Mouse (Mus musculus) stomach, embryonic 14.5 days (tissue): ENCODE measurements around the gene Zfp423. TPM values are rescaled to one million over a fixed set of nuclear protein-coding genes. Genes with fewer than 3 reads are reported as not detected.

Experiments used
- ATAC-seq: fragments of 200-750 bp; cut with Nextera tagmentation; 2 replicates; pipeline ENCODE4 v1.8.0; 2017; ENCODE audit warnings: low read depth, moderate TSS enrichment; ENCODE audit not compliant: insufficient number of reproducible peaks, insufficient read depth, low FRiP score
- H3K27ac ChIP-seq: fragments of 300-500 bp; sonication (generic); 2 replicates; pipeline ENCODE4 v1.5.1; 2014; ENCODE audit warnings: mild to moderate bottlenecking, low read length, moderate library complexity, mixed read lengths
- H3K27me3 ChIP-seq: fragments of 300-500 bp; sonication (generic); 2 replicates; pipeline ENCODE4 v1.6.1; 2014; ENCODE audit warnings: low read length, control low read depth, mixed read lengths; ENCODE audit not compliant: control insufficient read depth, insufficient read depth
- H3K36me3 ChIP-seq: fragments of 300-500 bp; sonication (generic); 2 replicates; pipeline ENCODE4 v1.6.1; 2014; ENCODE audit warnings: mild to moderate bottlenecking, control low read depth, low read length, moderate library complexity, mixed read lengths; ENCODE audit not compliant: control insufficient read depth, insufficient read depth
- H3K4me1 ChIP-seq: fragments of 300-500 bp; sonication (generic); 2 replicates; pipeline ENCODE4 v1.6.1; 2014; ENCODE audit warnings: low read length, control low read depth, mixed read lengths; ENCODE audit not compliant: control insufficient read depth, insufficient read depth
- H3K4me2 ChIP-seq: fragments of 300-500 bp; sonication (generic); replicated peaks from 2 replicates; pipeline ENCODE4 v1.6.1; 2014; ENCODE audit warnings: low read depth, low read length, control low read depth
- H3K4me3 ChIP-seq: fragments of 300-500 bp; sonication (generic); 2 replicates; pipeline ENCODE4 v1.5.1; 2014; ENCODE audit warnings: low read depth, low read length, control low read depth
- H3K9ac ChIP-seq: fragments of 300-500 bp; sonication (generic); replicated peaks from 2 replicates; pipeline ENCODE4 v1.6.1; 2014; ENCODE audit warnings: low read depth, mild to moderate bottlenecking, control low read depth, low read length, moderate library complexity, mixed read lengths
- H3K9me3 ChIP-seq: fragments of 300-500 bp; sonication (generic); 2 replicates; pipeline ENCODE4 v1.6.1; 2016; ENCODE audit warnings: low read depth, low read length, control low read depth; ENCODE audit not compliant: control insufficient read depth
- WGBS: fragments of 180-500 bp; shearing (Covaris S2); extraction: QIAGEN DNeasy Blood & Tissue Kit; methylation state at CpG from one replicate; pipeline ENCODE4 v1.1.7; 2014; 5-methylcytosine and 5-hydroxymethylcytosine counted together
- polyA plus RNA-seq: library from polyadenylated mRNA; unstranded; fragments of >200 nt; fragmentation: Nextera tagmentation; extraction: Ambion mirVana; gene quantifications from 2 replicates; pipeline ENCODE4 v1.2.1, GENCODE M21; 2014

Gene Zfp423
- polyA plus RNA-seq, 1 experiment from 2014 or later, result 13.6 TPM

DNA sequence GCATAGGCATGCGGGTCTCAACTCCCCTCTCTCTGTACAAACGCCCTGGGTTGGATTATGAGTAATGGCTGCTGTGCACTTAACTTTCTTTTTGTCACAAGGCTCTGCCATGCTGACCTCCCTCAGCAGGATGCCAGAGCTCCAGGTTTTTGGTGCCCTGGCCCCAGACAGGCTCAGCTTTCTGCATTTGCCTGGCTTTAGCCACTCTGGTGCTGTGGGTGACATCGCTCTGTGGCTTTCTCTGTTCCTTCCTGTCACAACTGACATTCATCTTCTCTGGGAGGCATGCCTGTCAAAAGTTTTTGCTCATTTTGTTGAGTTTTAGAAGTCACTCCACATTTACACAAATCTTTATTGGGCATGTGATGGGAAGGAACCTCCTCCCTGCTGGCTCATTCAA lies 277.3 kb downstream of the Zfp423 start:
- Histone ChIP-seq H3K9ac (no peak overlapping the region), H3K27me3 (no peaks in the 10 kb centered on the region), H3K36me3 (0 out of 2 replicates have a peak, but pooled peaks cover 8% of the 10 kb centered on the region), H3K9me3 (no peaks in the 10 kb centered on the region), H3K4me2 (no peak overlapping the region), H3K27ac (no peak overlapping the region), H3K4me1 (no peaks in the 10 kb centered on the region; the same call in 1 of the 2 replicates), H3K4me3 (no peak overlapping the region)
- no peak for ATAC-seq
- WGBS, result 83% methylated on average over 3 of the region's 3 CpGs

DNA sequence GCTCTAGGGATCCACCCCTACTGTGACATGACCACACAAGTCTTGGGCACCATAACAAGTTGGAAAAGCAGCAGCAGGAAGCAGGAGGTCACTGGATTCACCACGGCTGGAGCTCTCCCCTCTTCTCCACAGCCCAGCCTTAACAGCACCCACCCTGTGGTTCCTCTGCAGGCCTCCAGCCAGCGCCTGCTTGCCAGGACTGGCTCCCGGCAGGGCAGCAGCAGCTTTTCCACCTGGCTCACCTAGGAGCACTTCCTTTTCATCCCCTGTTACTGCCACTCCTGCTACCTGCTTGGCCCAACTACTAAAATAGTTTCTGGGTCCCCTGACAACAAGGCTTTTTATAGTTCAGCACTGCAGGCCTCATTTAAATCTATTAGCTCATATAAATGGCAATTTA lies 279.4 kb downstream of the Zfp423 start:
- H3K27ac ChIP-seq, result no peak overlapping the region
- 0 out of 2 replicates have a peak, but pooled peaks cover 2% of the 10 kb centered on the region for H3K36me3 ChIP-seq
- no peak overlapping the region for H3K4me3 ChIP-seq
- H3K4me2 ChIP-seq, result no peak overlapping the region
- WGBS, result 64% methylated on average over 3 of the region's 3 CpGs
- no peaks in the 10 kb centered on the region for H3K27me3 ChIP-seq
- no peaks in the 10 kb centered on the region for H3K9me3 ChIP-seq
- no peak overlapping the region for H3K9ac ChIP-seq
- H3K4me1 ChIP-seq, result no peaks in the 10 kb centered on the region
- ATAC-seq, result no peak

DNA sequence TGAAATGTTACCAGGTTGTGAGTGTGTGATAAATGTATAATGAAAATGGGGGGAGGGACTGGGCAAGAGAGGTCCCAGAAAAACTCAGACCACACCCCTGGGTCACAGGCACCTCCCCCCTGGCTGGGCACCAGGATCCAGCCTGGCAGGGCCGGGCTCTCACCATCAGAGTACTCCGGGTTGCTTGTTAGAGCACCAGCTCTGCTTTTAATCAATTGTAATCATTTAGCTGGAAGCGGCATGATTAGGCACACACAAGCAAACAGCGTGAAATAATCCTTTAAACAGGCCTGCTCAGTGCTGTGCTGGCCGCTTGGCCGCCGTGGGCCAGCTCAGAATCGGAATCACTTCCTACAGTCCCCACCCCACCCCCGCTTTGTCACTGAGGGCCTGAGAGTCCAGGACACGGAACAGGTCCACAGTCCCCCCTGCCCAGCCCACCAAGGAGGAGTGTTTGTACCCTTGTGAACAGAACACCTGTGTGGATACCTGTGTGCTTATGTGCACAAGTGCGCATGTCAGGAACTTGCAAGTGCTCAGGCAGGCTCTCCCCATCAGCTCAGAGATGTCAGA lies 279.9 kb downstream of the Zfp423 start:
- Histone ChIP-seq H3K9me3 (no peaks in the 10 kb centered on the region), H3K4me1 (no peaks in the 10 kb centered on the region), H3K4me2 (no peak overlapping the region), H3K27ac (no peak overlapping the region), H3K27me3 (no peaks in the 10 kb centered on the region), H3K9ac (no peak overlapping the region), H3K4me3 (no peak overlapping the region), H3K36me3 (0 out of 2 replicates have a peak, but pooled peaks cover 2% of the 10 kb centered on the region)
- 89% methylated on average over 11 of the region's 11 CpGs for WGBS
- ATAC-seq, result no peak

DNA sequence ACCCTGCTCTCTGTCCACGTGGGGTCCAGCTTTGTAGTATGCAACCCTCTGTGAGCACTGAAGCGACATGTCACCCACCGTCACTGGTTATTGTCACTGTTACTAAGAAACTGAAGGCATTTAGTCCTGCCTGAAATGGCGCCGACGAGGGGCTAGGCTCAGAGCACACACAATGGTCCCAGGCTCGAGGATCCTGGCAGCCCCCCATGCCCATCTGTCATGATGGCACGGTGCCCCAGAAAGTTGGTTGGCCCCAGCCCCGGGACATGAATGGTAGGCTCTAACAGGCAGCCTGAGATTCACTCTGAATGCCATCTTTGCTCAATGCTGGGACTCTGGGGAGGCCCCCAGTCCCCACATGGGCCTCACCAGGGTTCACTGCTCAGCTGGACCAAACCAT lies 284.0 kb downstream of the Zfp423 start:
- Histone ChIP-seq H3K27ac (no peak overlapping the region), H3K4me2 (no peak overlapping the region), H3K9me3 (no peaks in the 10 kb centered on the region), H3K4me1 (no peaks in the 10 kb centered on the region), H3K9ac (no peak overlapping the region), H3K36me3 (no peaks in the 10 kb centered on the region), H3K4me3 (no peak overlapping the region), H3K27me3 (no peaks in the 10 kb centered on the region)
- 92% methylated on average over 9 of the region's 9 CpGs for WGBS
- no peak for ATAC-seq

DNA sequence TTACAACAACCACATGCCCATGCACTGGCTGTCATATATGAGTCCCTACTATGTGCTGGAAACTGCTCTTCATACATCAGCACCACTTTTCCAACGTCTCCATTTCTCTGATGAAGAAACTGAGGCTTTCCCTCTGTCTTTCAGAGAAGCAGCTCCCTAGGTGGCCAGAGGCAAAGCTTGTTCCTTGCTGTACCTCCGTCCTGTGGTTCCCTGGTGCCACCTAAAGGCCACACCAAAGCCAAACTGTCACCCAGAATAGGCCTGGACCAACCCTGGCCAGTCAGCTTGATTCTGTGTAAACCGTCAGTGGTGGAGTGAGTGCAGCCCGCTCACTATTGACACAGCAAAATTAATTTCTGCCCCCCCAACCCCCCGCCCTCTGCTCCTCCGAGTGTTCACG lies 285.2 kb downstream of the Zfp423 start:
- ATAC-seq, result 0 out of 2 replicates have a peak, but pooled peaks have one; percentile 37
- WGBS, result 57% methylated on average over 7 of the region's 7 CpGs
- H3K9me3 ChIP-seq, result no peaks in the 10 kb centered on the region
- H3K9ac ChIP-seq, result no peak overlapping the region
- H3K4me3 ChIP-seq, result no peak overlapping the region
- no peaks in the 10 kb centered on the region for H3K27me3 ChIP-seq
- H3K27ac ChIP-seq, result no peak overlapping the region
- no peaks in the 10 kb centered on the region for H3K4me1 ChIP-seq
- no peaks in the 10 kb centered on the region for H3K36me3 ChIP-seq
- no peak overlapping the region for H3K4me2 ChIP-seq

DNA sequence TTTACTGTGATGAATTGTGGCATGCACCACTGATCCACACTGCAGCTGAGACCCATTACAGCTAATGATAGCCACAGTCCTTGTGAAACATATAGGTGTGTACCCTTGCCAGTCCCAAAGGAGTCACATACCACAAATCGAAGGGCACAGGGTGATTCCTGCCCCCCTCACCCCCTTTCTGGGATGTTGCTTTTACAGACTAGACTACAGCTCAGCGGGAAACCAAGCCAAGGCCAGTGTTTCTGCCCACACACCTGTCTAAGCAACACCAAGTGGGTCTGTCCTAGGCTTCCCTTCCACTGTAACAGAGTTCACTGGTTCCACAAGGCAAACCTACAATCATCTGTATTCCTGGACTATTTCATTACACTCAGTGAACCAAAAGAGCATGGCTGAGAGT lies 287.2 kb downstream of the Zfp423 start:
- no peak overlapping the region for H3K9ac ChIP-seq
- no peaks in the 10 kb centered on the region for H3K27me3 ChIP-seq

DNA sequence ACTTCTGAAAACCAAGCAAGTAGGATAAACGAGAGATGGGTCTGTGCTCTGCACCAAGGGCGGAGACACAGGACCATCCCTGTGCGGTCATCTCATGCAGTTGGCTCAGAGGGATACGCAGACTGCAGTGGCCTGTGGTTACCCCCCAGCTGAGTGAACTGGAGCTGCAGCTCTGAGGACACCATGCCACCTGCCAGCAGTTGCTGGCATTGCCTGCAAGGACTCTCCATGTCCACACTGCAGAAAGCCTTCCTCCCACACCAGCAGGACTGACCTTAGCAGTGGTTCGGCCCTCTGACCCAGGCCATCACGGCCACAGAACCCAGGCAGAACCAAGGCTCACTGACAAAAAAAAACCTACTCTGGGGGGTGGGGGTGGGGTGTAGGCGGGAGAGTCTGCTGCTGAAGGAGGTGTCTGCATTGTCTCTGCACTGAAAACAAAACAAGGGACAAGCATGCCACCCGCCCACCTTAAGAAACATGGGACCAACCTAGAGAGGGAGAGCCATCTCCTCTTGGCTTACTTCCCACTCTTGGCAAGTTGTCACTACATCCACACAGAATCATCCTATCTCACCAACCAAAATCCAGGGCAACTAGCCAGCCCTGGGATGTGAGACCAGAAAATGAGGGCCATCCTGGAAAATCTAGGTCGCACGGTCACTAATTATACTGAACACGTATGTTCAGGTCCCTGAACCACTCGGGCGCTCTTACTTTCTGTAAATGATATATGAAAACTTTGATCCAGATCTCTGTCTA lies 288.0 kb downstream of the Zfp423 start:
- Histone ChIP-seq H3K4me1 (no peaks in the 10 kb centered on the region), H3K4me3 (no peak overlapping the region), H3K9ac (no peak overlapping the region), H3K4me2 (no peak overlapping the region), H3K36me3 (no peaks in the 10 kb centered on the region), H3K27me3 (no peaks in the 10 kb centered on the region), H3K27ac (no peak overlapping the region), H3K9me3 (no peaks in the 10 kb centered on the region)
- ATAC-seq, result no peak
- WGBS, result 89% methylated on average over 13 of the region's 13 CpGs

More for the DNA sequence above, 287.2 kb downstream of the Zfp423 start:
- Histone ChIP-seq H3K4me1 (no peaks in the 10 kb centered on the region), H3K9me3 (no peaks in the 10 kb centered on the region), H3K4me3 (no peak overlapping the region), H3K4me2 (no peak overlapping the region), H3K36me3 (no peaks in the 10 kb centered on the region), H3K27ac (no peak overlapping the region)
- WGBS, result 88% methylated on average over 2 of the region's 2 CpGs
- no peak for ATAC-seq

DNA sequence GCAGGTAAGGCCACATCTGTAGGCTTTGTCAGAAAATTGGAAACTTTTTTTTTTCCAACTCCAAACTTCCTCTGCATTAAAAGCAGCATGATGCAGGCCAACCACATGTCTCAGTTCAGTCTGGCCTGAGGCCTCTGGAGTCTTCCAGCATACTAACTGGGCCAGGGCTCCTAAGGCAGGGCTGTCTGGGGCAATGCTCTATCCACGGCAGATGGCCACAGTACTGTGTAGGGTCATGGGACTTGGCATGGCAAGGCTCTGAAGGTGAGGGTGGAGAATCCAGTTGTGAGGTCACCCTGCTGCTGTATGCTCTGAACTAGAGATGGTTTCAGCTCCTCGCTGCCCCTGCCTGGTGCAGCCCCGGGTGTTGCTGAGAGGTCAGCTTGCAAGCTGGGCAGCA lies 289.2 kb downstream of the Zfp423 start:
- no peaks in the 10 kb centered on the region for H3K36me3 ChIP-seq
- H3K4me3 ChIP-seq, result no peak overlapping the region
- H3K9ac ChIP-seq, result no peak overlapping the region
- no peaks in the 10 kb centered on the region for H3K27me3 ChIP-seq
- no peaks in the 10 kb centered on the region for H3K4me1 ChIP-seq
- H3K4me2 ChIP-seq, result no peak overlapping the region
- ATAC-seq, result no peak
- H3K27ac ChIP-seq, result no peak overlapping the region
- H3K9me3 ChIP-seq, result no peaks in the 10 kb centered on the region
- WGBS, result 85% methylated on average over 3 of the region's 3 CpGs
